Mouse (Mus musculus) liver, embryonic 11.5 days (tissue): ENCODE measurements around the gene Nek11. TPM values are rescaled to one million over a fixed set of nuclear protein-coding genes. Genes with fewer than 3 reads are reported as not detected.

ENCODE experiments used
- ATAC-seq: fragments of 200-750 bp; cut with Nextera tagmentation; replicated peaks from 2 replicates; pipeline ENCODE4 v1.8.0; 2017; ENCODE audit warnings: moderate number of reproducible peaks, mild to moderate bottlenecking, moderate TSS enrichment, moderate library complexity; ENCODE audit not compliant: low FRiP score
- DNase-seq: peaks from one replicate; pipeline ENCODE4 v3.0.0-alpha.2; 2017; ENCODE audit warnings: low spot score
- H3K27ac ChIP-seq: fragments of 300-500 bp; sonication (generic); 2 replicates; pipeline ENCODE4 v1.5.1; 2014; ENCODE audit warnings: mild to moderate bottlenecking, low read depth, low read length, control low read depth
- H3K27me3 ChIP-seq: fragments of 300-500 bp; sonication (generic); replicated peaks from 2 replicates; pipeline ENCODE4 v1.6.1; 2014; ENCODE audit warnings: low read length, mixed read lengths; ENCODE audit not compliant: control insufficient read depth, insufficient read depth
- H3K36me3 ChIP-seq: fragments of 300-500 bp; sonication (generic); 2 replicates; pipeline ENCODE4 v1.6.1; 2014; ENCODE audit warnings: mild to moderate bottlenecking, low read length, moderate library complexity, mixed read lengths; ENCODE audit not compliant: control insufficient read depth, insufficient read depth
- H3K4me1 ChIP-seq: fragments of 300-500 bp; sonication (generic); replicated peaks from 2 replicates; pipeline ENCODE4 v1.6.1; 2014; ENCODE audit warnings: low read length, mixed read lengths; ENCODE audit not compliant: control insufficient read depth, insufficient read depth
- H3K4me2 ChIP-seq: fragments of 300-500 bp; sonication (generic); 2 replicates; pipeline ENCODE4 v1.6.1; 2014; ENCODE audit warnings: mild to moderate bottlenecking, control low read depth, moderate library complexity
- H3K4me3 ChIP-seq: fragments of 300-500 bp; sonication (generic); 2 replicates; pipeline ENCODE4 v1.5.1; 2014; ENCODE audit warnings: low read depth, low read length, control low read depth
- H3K9ac ChIP-seq: fragments of 300-500 bp; sonication (generic); 2 replicates; pipeline ENCODE4 v1.6.1; 2014; ENCODE audit warnings: low read depth, low read length, control low read depth
- H3K9me3 ChIP-seq: fragments of 300-500 bp; sonication (generic); 2 replicates; pipeline ENCODE4 v1.6.1; 2016; ENCODE audit warnings: low read length, inconsistent platforms, mixed read lengths; ENCODE audit not compliant: control insufficient read depth
- WGBS: fragments of 180-500 bp; shearing (Covaris S2); extraction: QIAGEN DNeasy Blood & Tissue Kit; methylation state at CpG from one replicate; pipeline ENCODE4 v1.1.7; 2014; 5-methylcytosine and 5-hydroxymethylcytosine counted together
- polyA plus RNA-seq: library from polyadenylated mRNA; unstranded; fragments of >200 nt; fragmentation: Nextera tagmentation; extraction: Ambion mirVana; gene quantifications from 2 replicates; pipeline ENCODE4 v1.2.1, GENCODE M21; 2014

Nek11 gene
- 0.13 and 0.29 TPM in 2 replicates for polyA plus RNA-seq

DNA sequence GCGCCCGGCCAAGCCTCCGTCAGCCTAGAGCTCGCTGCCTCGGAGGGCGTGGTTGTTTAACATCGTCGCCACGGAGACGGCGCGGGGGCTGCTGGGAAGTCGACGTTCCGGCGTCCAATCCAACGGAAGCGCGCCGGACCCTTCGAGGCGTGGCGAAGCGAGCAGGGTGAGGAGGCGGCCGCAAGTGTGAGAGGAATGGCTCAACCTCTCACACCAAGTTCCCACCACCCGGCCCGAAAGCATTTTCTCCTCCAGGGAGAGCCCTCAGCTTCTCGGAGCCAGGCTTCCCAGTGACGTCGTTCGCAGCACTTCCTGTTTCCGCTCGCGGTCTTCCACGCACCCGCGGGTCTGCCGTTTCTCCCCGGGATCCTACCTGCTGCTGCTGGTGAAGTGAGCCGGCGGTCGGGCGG, at the start of gene Nek11, which contains the start of gene Aste1:
Gene Nek11, minus strand, starts transcription at position 307 of the 410 bp plus-strand sequence.
Gene Aste1, plus strand, starts transcription at position 175 of the 410 bp plus-strand sequence.
- H3K9ac ChIP-seq = peak within 1 kb of the TSS; percentile 76
- H3K4me3 ChIP-seq = peak within 1 kb of the TSS; percentile 67
- peaks cover 3% of the 10 kb centered on the region; the same call in 1 of the 2 replicates for H3K27me3 ChIP-seq
- ATAC-seq = peak; percentile 98
- WGBS = under 1% methylated on average over 44 of the region's 44 CpGs
- peaks cover 5% of the 10 kb centered on the region for H3K4me1 ChIP-seq
- peaks cover 1% of the 10 kb centered on the region; the same call in 1 of the 2 replicates for H3K36me3 ChIP-seq
- H3K27ac ChIP-seq = peak within 1 kb of the TSS; percentile 95
- no peaks in the 10 kb centered on the region for H3K9me3 ChIP-seq
- H3K4me2 ChIP-seq = peak within 1 kb of the TSS; percentile 86
- peak; percentile 92 for DNase-seq

DNA sequence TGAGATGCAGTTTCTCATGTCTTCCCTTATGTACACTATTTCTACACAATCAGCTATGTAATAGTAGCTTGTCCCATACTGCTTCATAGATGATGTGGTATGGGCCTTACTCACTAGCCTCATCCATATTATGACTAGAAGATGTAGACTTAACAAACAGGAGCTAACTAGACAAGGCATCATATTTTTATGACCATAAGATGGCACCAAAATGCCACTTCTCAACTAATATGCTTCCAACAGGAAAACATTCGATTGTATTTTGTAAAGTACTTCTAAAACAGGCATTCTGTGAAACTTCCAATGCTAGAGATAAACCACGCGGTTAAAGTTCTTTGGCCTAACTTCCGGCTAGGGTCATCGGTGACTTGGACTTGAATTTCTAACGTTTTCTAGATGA, 13.2 kb upstream of the Nek11 start:
- H3K4me1 ChIP-seq = no peaks in the 10 kb centered on the region
- H3K9me3 ChIP-seq = no peaks in the 10 kb centered on the region
- no peak overlapping the region for H3K4me3 ChIP-seq
- H3K9ac ChIP-seq = no peak overlapping the region
- no peak for DNase-seq
- H3K4me2 ChIP-seq = no peak overlapping the region
- H3K36me3 ChIP-seq = no peaks in the 10 kb centered on the region; the same call in 1 of the 2 replicates
- no peak for ATAC-seq
- 88% methylated on average over 6 of the region's 6 CpGs for WGBS
- H3K27me3 ChIP-seq = no peaks in the 10 kb centered on the region
- H3K27ac ChIP-seq = no peak overlapping the region

GRCm38 (mm10) chr9:105394720-105395119, 604 bp downstream of the Nek11 start:
- Histone ChIP-seq H3K9me3 (no peaks in the 10 kb centered on the region), H3K36me3 (no peaks in the 10 kb centered on the region; the same call in 1 of the 2 replicates), H3K27ac (no peak overlapping the region), H3K4me3 (peak overlapping the region; percentile 67), H3K4me1 (peaks cover 5% of the 10 kb centered on the region), H3K27me3 (peaks cover 3% of the 10 kb centered on the region; the same call in 1 of the 2 replicates), H3K4me2 (peak overlapping the region; percentile 86), H3K9ac (no peak overlapping the region)
- DNase-seq (no peak), ATAC-seq (peak; percentile 17; the same call in 1 of the 2 replicates)
- WGBS = 15% methylated on average over 11 of the region's 11 CpGs

DNA sequence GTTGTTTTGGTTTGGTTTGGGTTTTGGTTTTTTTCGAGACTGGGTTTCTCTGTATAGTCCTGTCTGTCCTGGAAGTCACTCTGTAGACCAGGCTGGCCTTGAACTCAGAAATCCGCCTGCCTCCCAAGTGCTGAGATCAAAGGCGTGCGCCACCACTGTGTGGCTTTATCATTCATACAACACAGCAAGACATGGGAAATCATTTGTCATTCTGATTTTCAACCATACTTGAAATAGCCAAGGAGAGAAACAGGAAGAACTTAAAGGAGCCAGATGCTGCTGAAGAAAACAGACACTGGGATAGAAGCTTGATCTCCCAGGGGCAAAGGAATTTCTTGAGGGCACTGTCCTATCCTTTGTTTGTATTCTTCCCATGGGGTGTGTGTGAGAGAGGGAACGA, 4.7 kb downstream of the Nek11 start:
- no peaks in the 10 kb centered on the region; the same call in 1 of the 2 replicates for H3K4me1 ChIP-seq
- H3K9me3 ChIP-seq = no peaks in the 10 kb centered on the region
- no peaks in the 10 kb centered on the region for H3K36me3 ChIP-seq
- no peak for ATAC-seq
- H3K27ac ChIP-seq = no peak overlapping the region
- 70% methylated on average over 4 of the region's 5 CpGs for WGBS
- no peak for DNase-seq
- no peak overlapping the region for H3K4me3 ChIP-seq
- peaks cover 3% of the 10 kb centered on the region; the same call in 1 of the 2 replicates for H3K27me3 ChIP-seq
- H3K9ac ChIP-seq = no peak overlapping the region
- no peak overlapping the region for H3K4me2 ChIP-seq

GRCm38 (mm10) chr9:105389289-105389688, 6.0 kb downstream of the Nek11 start:
- 12% methylated on average over 4 of the region's 4 CpGs for WGBS
- peak; percentile 39 for DNase-seq

GRCm38 (mm10) chr9:105387403-105387802, 7.9 kb downstream of the Nek11 start:
- ATAC-seq (no peak), DNase-seq (no peak)
- Histone ChIP-seq H3K27me3 (no peaks in the 10 kb centered on the region), H3K9me3 (no peaks in the 10 kb centered on the region), H3K9ac (no peak overlapping the region), H3K27ac (no peak overlapping the region), H3K4me3 (no peak overlapping the region), H3K4me1 (no peaks in the 10 kb centered on the region), H3K4me2 (no peak overlapping the region), H3K36me3 (no peaks in the 10 kb centered on the region)
- 76% methylated on average over 5 of the region's 5 CpGs for WGBS

More at GRCm38 (mm10) chr9:105389289-105389688, 6.0 kb downstream of the Nek11 start:
- H3K9ac ChIP-seq = no peak overlapping the region
- H3K36me3 ChIP-seq = no peaks in the 10 kb centered on the region
- ATAC-seq = no peak
- no peak overlapping the region for H3K4me2 ChIP-seq
- H3K9me3 ChIP-seq = no peaks in the 10 kb centered on the region
- no peak overlapping the region for H3K4me3 ChIP-seq
- no peaks in the 10 kb centered on the region; the same call in 1 of the 2 replicates for H3K27me3 ChIP-seq
- H3K27ac ChIP-seq = no peak overlapping the region
- H3K4me1 ChIP-seq = no peaks in the 10 kb centered on the region

DNA sequence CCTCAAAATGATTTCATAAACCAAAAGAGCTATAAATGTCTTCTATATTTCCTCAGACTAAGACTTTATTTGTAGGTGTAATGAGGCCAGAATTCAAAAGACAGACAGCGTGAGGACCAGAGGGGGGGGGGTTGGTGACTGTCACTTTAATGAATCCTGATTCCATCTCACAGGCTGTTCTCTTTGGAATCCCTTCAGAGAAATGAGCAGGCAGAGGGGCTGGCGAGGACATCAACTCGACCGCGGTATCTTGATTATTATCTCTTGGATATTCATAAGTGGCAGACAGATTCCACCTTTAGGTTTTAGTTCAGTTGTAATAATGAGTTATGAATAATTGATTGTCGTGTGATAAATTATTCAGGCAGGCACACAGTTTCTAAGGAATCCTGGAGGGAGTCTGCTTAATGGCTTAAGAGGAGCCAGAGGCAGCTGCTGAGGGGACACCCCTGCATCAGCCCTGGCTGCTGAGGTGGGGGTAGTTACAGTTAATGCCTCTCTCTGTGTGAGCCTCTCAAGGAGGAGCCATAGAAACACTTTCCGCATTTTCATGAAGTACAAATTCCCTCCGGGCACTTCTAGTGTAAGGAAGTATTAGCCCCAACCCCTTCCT, 15.7 kb downstream of the Nek11 start:
- no peaks in the 10 kb centered on the region for H3K36me3 ChIP-seq
- ATAC-seq (no peak), DNase-seq (no peak)
- no peaks in the 10 kb centered on the region for H3K27me3 ChIP-seq
- H3K9me3 ChIP-seq = no peaks in the 10 kb centered on the region
- WGBS = 79% methylated on average over 8 of the region's 8 CpGs
- no peaks in the 10 kb centered on the region for H3K4me1 ChIP-seq
- no peak overlapping the region for H3K27ac ChIP-seq
- H3K4me3 ChIP-seq = no peak overlapping the region
- H3K9ac ChIP-seq = no peak overlapping the region
- H3K4me2 ChIP-seq = no peak overlapping the region

GRCm38 (mm10) chr9:105377622-105378021, 17.7 kb downstream of the Nek11 start:
- DNase-seq = no peak
- no peak for ATAC-seq
- 66% methylated on average over 3 of the region's 3 CpGs for WGBS

More at GRCm38 (mm10) chr9:105377622-105378021, 17.7 kb downstream of the Nek11 start:
- Histone ChIP-seq H3K4me3 (no peak overlapping the region), H3K36me3 (no peaks in the 10 kb centered on the region), H3K4me1 (no peaks in the 10 kb centered on the region), H3K9me3 (no peaks in the 10 kb centered on the region), H3K4me2 (no peak overlapping the region), H3K27ac (no peak overlapping the region), H3K27me3 (no peaks in the 10 kb centered on the region), H3K9ac (no peak overlapping the region)
